Mouse (Mus musculus): ENCODE measurements around the gene Fbxo11. TPM values are rescaled to one million over a fixed set of nuclear protein-coding genes. Genes with fewer than 3 reads are reported as not detected.

Gene Fbxo11
- polyA plus RNA-seq, 1 experiment from 2014 or later = 35.9 TPM

Other genes with a start within 250 kb of the Fbxo11 start
- gene Rpl36-ps4, start 144.3 kb downstream of the Fbxo11 start, polyA plus RNA-seq (2016; fragmentation: Nextera tagmentation; extraction: Ambion mirVana) = not detected in 2 replicates
- gene Msh6, start 90.2 kb downstream of the Fbxo11 start, polyA plus RNA-seq (2016; fragmentation: Nextera tagmentation; extraction: Ambion mirVana) = 55.3 and 58.9 TPM in 2 replicates

Data from hindbrain, embryonic 12.5 days (tissue).